Mouse (Mus musculus) kidney, embryonic 15.5 days (tissue): ENCODE measurements around the gene Nol11. TPM values are rescaled to one million over a fixed set of nuclear protein-coding genes. Genes with fewer than 3 reads are reported as not detected.
A peak's percentile ranks its signal among the peaks of the same experiment; 100 is the strongest.
"Not testable (repeated sequence)": the region's sequence is repeated elsewhere in the genome, so short reads cannot be mapped to it uniquely, and the experiment has no call there.

Experiments used
- ATAC-seq: fragments of 200-750 bp; cut with Nextera tagmentation; replicated peaks from 2 replicates; pipeline ENCODE4 v1.8.0; 2017; ENCODE audit warnings: moderate TSS enrichment; ENCODE audit not compliant: low FRiP score
- H3K27ac ChIP-seq: fragments of 300-500 bp; sonication (generic); 2 replicates; pipeline ENCODE4 v1.5.1; 2015; ENCODE audit warnings: mild to moderate bottlenecking, inconsistent platforms
- H3K27me3 ChIP-seq: fragments of 300-500 bp; sonication (generic); 2 replicates; pipeline ENCODE4 v1.6.1; 2015; ENCODE audit warnings: inconsistent platforms
- H3K36me3 ChIP-seq: fragments of 300-500 bp; sonication (generic); 2 replicates; pipeline ENCODE4 v1.6.1; 2015; ENCODE audit warnings: inconsistent platforms
- H3K4me1 ChIP-seq: fragments of 300-500 bp; sonication (generic); 2 replicates; pipeline ENCODE4 v1.6.1; 2015; ENCODE audit warnings: inconsistent platforms
- H3K4me2 ChIP-seq: fragments of 300-500 bp; sonication (generic); 2 replicates; pipeline ENCODE4 v1.6.1; 2015; ENCODE audit warnings: moderate library complexity, mild to moderate bottlenecking, inconsistent platforms
- H3K4me3 ChIP-seq: fragments of 300-500 bp; sonication (generic); replicated peaks from 2 replicates; pipeline ENCODE4 v1.5.1; 2015; ENCODE audit warnings: mild to moderate bottlenecking, inconsistent platforms
- H3K9ac ChIP-seq: fragments of 300-500 bp; sonication (generic); 2 replicates; pipeline ENCODE4 v1.6.1; 2015; ENCODE audit warnings: mild to moderate bottlenecking, inconsistent platforms
- H3K9me3 ChIP-seq: fragments of 300-500 bp; sonication (generic); replicated peaks from 2 replicates; pipeline ENCODE4 v1.6.1; 2016; ENCODE audit warnings: inconsistent platforms
- WGBS: fragments of 180-500 bp; shearing (Covaris S2); methylation state at CpG from one replicate; pipeline ENCODE4 v1.1.7; 2015; ENCODE audit warnings: mixed read lengths; 5-methylcytosine and 5-hydroxymethylcytosine counted together
- polyA plus RNA-seq: library from polyadenylated mRNA; unstranded; fragments of >200 nt; fragmentation: Nextera tagmentation; extraction: Ambion mirVana; gene quantifications from 2 replicates; pipeline ENCODE4 v1.2.1, GENCODE M21; 2015

Nol11 gene
- polyA plus RNA-seq, 1 experiment from 2014 or later, result 59.2 TPM

GRCm38 (mm10) chr11:107130221-107130788 is 58.9 kb downstream of the Nol11 start:
- no peaks in the 10 kb centered on the region for H3K9me3 ChIP-seq
- H3K4me2 ChIP-seq, result peak overlapping the region; percentile 90
- H3K27me3 ChIP-seq, result no peaks in the 10 kb centered on the region
- peak overlapping the region; percentile 97 for H3K27ac ChIP-seq
- peak overlapping the region; percentile 91 for H3K4me3 ChIP-seq
- peaks cover 28% of the 10 kb centered on the region for H3K4me1 ChIP-seq
- H3K9ac ChIP-seq, result peak overlapping the region; percentile 96
- under 1% methylated on average over 18 of the region's 18 CpGs for WGBS
- H3K36me3 ChIP-seq, result no peaks in the 10 kb centered on the region
- no peak for ATAC-seq

- H3K9ac ChIP-seq, result peak overlapping the region; percentile 96; the same call in 1 of the 2 replicates
- WGBS, result 14% methylated on average over 2 of the region's 2 CpGs
- H3K4me3 ChIP-seq, result peak overlapping the region; percentile 91
Observed at GRCm38 (mm10) chr11:107129641-107130040, 59.5 kb downstream of the Nol11 start.

GRCm38 (mm10) chr11:107126716-107127115 is 62.5 kb downstream of the Nol11 start:
- not testable (repeated sequence) for ATAC-seq, H3K27ac ChIP-seq, H3K27me3 ChIP-seq, H3K9me3 ChIP-seq, H3K36me3 ChIP-seq, H3K4me3 ChIP-seq, H3K9ac ChIP-seq, H3K4me2 ChIP-seq
- 72% methylated on average over 2 of the region's 2 CpGs for WGBS
- peaks cover 44% of the 10 kb centered on the region for H3K4me1 ChIP-seq

More at GRCm38 (mm10) chr11:107129641-107130040, 59.5 kb downstream of the Nol11 start:
- no peak for ATAC-seq
- H3K4me1 ChIP-seq, result peaks cover 33% of the 10 kb centered on the region
- no peaks in the 10 kb centered on the region for H3K9me3 ChIP-seq
- H3K36me3 ChIP-seq, result no peaks in the 10 kb centered on the region
- H3K4me2 ChIP-seq, result peak overlapping the region; percentile 90
- no peaks in the 10 kb centered on the region for H3K27me3 ChIP-seq
- no peak overlapping the region for H3K27ac ChIP-seq

GRCm38 (mm10) chr11:107125011-107125410 is 64.2 kb downstream of the Nol11 start:
- no peak overlapping the region for H3K4me3 ChIP-seq
- 0 out of 2 replicates have a peak, but pooled peaks cover 7% of the 10 kb centered on the region for H3K36me3 ChIP-seq
- H3K4me1 ChIP-seq, result peaks cover 40% of the 10 kb centered on the region
- peak overlapping the region; percentile 47; the same call in 1 of the 2 replicates for H3K27ac ChIP-seq
- H3K4me2 ChIP-seq, result peak overlapping the region; percentile 24; the same call in 1 of the 2 replicates
- WGBS, result 75% methylated on average over 4 of the region's 4 CpGs
- no peak for ATAC-seq
- H3K9ac ChIP-seq, result no peak overlapping the region
- no peaks in the 10 kb centered on the region for H3K27me3 ChIP-seq
- H3K9me3 ChIP-seq, result no peaks in the 10 kb centered on the region

- H3K9me3 ChIP-seq, result no peaks in the 10 kb centered on the region
- peaks cover 34% of the 10 kb centered on the region for H3K4me1 ChIP-seq
- H3K4me2 ChIP-seq, result peak overlapping the region; percentile 24
- no peak overlapping the region for H3K4me3 ChIP-seq
- 0 out of 2 replicates have a peak, but pooled peaks cover 7% of the 10 kb centered on the region for H3K36me3 ChIP-seq
- peak overlapping the region; percentile 47 for H3K27ac ChIP-seq
- H3K27me3 ChIP-seq, result no peaks in the 10 kb centered on the region
- no peak overlapping the region for H3K9ac ChIP-seq
- ATAC-seq, result peak; percentile 90
- WGBS, result 20% methylated on average over 7 of the region's 7 CpGs
Observed at GRCm38 (mm10) chr11:107124327-107124731, 64.9 kb downstream of the Nol11 start.

- Histone ChIP-seq H3K4me2 (no peak overlapping the region), H3K27me3 (no peaks in the 10 kb centered on the region), H3K36me3 (0 out of 2 replicates have a peak, but pooled peaks cover 7% of the 10 kb centered on the region), H3K4me3 (no peak overlapping the region), H3K9me3 (no peaks in the 10 kb centered on the region), H3K27ac (no peak overlapping the region), H3K4me1 (peaks cover 42% of the 10 kb centered on the region), H3K9ac (no peak overlapping the region)
- no peak for ATAC-seq
- WGBS, result 68% methylated on average over 12 of the region's 12 CpGs
Observed at GRCm38 (mm10) chr11:107117789-107118188, 71.4 kb downstream of the Nol11 start.

Other genes starting within 250 kb of the Nol11 start
- 407 and 415 TPM in 2 replicates for gene Kpna2, start 189.8 kb downstream of the Nol11 start, polyA plus RNA-seq
- gene 1810010H24Rik, start 163.7 kb downstream of the Nol11 start, polyA plus RNA-seq, result 1.7 and 2.1 TPM in 2 replicates
- 31.4 and 35.0 TPM in 2 replicates for gene Bptf, start 57.3 kb downstream of the Nol11 start, polyA plus RNA-seq